9 mouse cellular contexts compared by ENCODE assay signal in genomic region chr9:114842886-114843285, GRCm38 (mm10). TPM values are rescaled to one million over a fixed set of nuclear protein-coding genes. Genes with fewer than 3 reads are reported as not detected.
DNase-seq lines count a peak whose midpoint lies in the region; ATAC-seq lines count a peak whose summit lies in the region.
"Had no signal": no experiment of that assay in that cellular context is flagged by ENCODE, and none has a peak within 500 bp of the region (broad histone marks: within the 10 kb centered on the region; RNA-seq: fewer than 3 reads in every experiment).

No protein-coding gene starts in this region.

- peaks cover 12% of the 10 kb centered on the region for H3K4me1 ChIP-seq in heart, embryonic 15.5 days (replicated peaks)

- peak overlapping the region; percentile 99 for H3K4me2 ChIP-seq in heart, embryonic 15.5 days

- peak overlapping the region; percentile 66; the same call in 1 of the 2 replicates for H3K27ac ChIP-seq in heart, embryonic 15.5 days

- H3K4me3 ChIP-seq in heart, embryonic 15.5 days = peak overlapping the region; percentile 83

- H3K27me3 ChIP-seq in heart, embryonic 15.5 days = no peaks in the 10 kb centered on the region

- H3K9ac ChIP-seq in heart, embryonic 15.5 days = no peak overlapping the region

- no peaks in the 10 kb centered on the region for H3K36me3 ChIP-seq in heart, embryonic 15.5 days
- H3K36me3 ChIP-seq: G1E had no signal

- peak; percentile 7 for DNase-seq in retina, postnatal 1 day
- no peak for DNase-seq in retina, embryonic 14.5 days (ENCODE audit: low spot score)
- peak; percentile 62 for DNase-seq in kidney, postnatal 14 days
- peak; percentile 76 for DNase-seq in lung, postnatal 36 days
- DNase-seq in cerebellum, postnatal 25 days = no peak
- no peak for DNase-seq in right cerebral cortex, adult 18-20 months
- no peak for DNase-seq in right cerebral cortex, postnatal 25 days

- ATAC-seq in heart, embryonic 15.5 days (replicated peaks; ENCODE audit: insufficient number of reproducible peaks, insufficient read depth, low FRiP score, low read depth) = peak; percentile 37; the same call in 1 of the 2 replicates

- H3K9me3 ChIP-seq in heart, embryonic 15.5 days (replicated peaks) = no peaks in the 10 kb centered on the region

- 46% methylated on average over 9 of the region's 9 CpGs for WGBS in heart, embryonic 15.5 days

RNA-seq across cellular contexts. Expression of gene Cmtm8, which starts 1.1 kb away (rescaled TPM):
- polyA plus RNA-seq in heart, embryonic 15.5 days (2015; fragmentation: Nextera tagmentation; extraction: Ambion mirVana) = 15.0 and 19.6 TPM in 2 replicates
- polyA plus RNA-seq: G1E had no signal

Comparison
In these comparisons a context has a peak if more than half of its experiments do, and no peak if none do; other contexts are left out.
1. DNase-seq: peak in retina, postnatal 1 day (single experiment), kidney, postnatal 14 days (single experiment) and lung, postnatal 36 days (single experiment); none in retina, embryonic 14.5 days (single experiment), cerebellum, postnatal 25 days (0 of 2), right cerebral cortex, adult 18-20 months (single experiment) and right cerebral cortex, postnatal 25 days (single experiment).